Mouse (Mus musculus): ENCODE results near the gene Olfr92.

DNA sequence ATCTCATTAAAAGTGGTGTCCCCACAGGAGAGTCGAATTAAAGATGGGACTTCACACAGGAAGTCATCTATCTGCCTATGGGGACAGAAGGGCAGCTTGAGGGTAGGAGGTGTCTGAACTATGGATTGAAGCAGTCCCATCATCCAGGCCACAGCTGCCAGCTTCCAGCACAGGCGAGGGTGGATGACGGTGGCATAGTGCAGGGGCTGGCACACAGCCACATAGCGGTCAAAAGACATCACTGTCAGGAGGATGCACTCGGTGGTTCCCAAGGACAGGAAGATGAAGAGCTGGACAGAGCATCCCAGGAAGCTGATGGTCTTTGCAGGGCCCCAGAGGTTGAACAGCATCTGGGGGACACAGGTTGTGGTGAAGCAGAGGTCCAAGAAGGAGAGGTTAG, 26.6 kb downstream of the Olfr92 start:
- TF ChIP-seq EP300 (IDR thresholded peaks at IDR 0.05; ENCODE audit: low read depth) (no peak), CTCF (IDR thresholded peaks at IDR 0.05; ENCODE audit: low read depth) (no peak)

Data from heart, postnatal 0 days (tissue).